Mouse (Mus musculus) embryonic facial prominence, embryonic 13.5 days (tissue): ENCODE measurements around the gene Gm42791. TPM values are rescaled to one million over a fixed set of nuclear protein-coding genes. Genes with fewer than 3 reads are reported as not detected.

Experiments used
- ATAC-seq: fragments of 200-750 bp; cut with Nextera tagmentation; 2 replicates; pipeline ENCODE4 v1.8.0; 2017; ENCODE audit warnings: low read depth; ENCODE audit not compliant: insufficient number of reproducible peaks, insufficient read depth, low FRiP score, low TSS enrichment
- H3K27ac ChIP-seq: fragments of 300-500 bp; sonication (generic); 2 replicates; pipeline ENCODE4 v1.5.1; 2015; ENCODE audit warnings: moderate library complexity, mild to moderate bottlenecking, inconsistent platforms
- H3K27me3 ChIP-seq: fragments of 300-500 bp; sonication (generic); 2 replicates; pipeline ENCODE4 v1.6.1; 2015; ENCODE audit warnings: mild to moderate bottlenecking, inconsistent platforms
- H3K36me3 ChIP-seq: fragments of 300-500 bp; sonication (generic); 2 replicates; pipeline ENCODE4 v1.6.1; 2015; ENCODE audit warnings: mild to moderate bottlenecking, inconsistent platforms
- H3K4me1 ChIP-seq: fragments of 300-500 bp; sonication (generic); 2 replicates; pipeline ENCODE4 v1.6.1; 2015; ENCODE audit warnings: inconsistent platforms
- H3K4me2 ChIP-seq: fragments of 300-500 bp; sonication (generic); 2 replicates; pipeline ENCODE4 v1.6.1; 2015; ENCODE audit warnings: moderate library complexity, mild to moderate bottlenecking, inconsistent platforms
- H3K4me3 ChIP-seq: fragments of 300-500 bp; sonication (generic); 2 replicates; pipeline ENCODE4 v1.5.1; 2015; ENCODE audit warnings: mild to moderate bottlenecking, inconsistent platforms
- H3K9ac ChIP-seq: fragments of 300-500 bp; sonication (generic); 2 replicates; pipeline ENCODE4 v1.6.1; 2015; ENCODE audit warnings: mild to moderate bottlenecking, inconsistent platforms
- H3K9me3 ChIP-seq: fragments of 300-500 bp; sonication (generic); 2 replicates; pipeline ENCODE4 v1.6.1; 2016; ENCODE audit warnings: inconsistent platforms
- WGBS: fragments of 180-500 bp; shearing (Covaris S2); methylation state at CpG from one replicate; pipeline ENCODE4 v1.1.7; 2015; ENCODE audit warnings: mixed read lengths; 5-methylcytosine and 5-hydroxymethylcytosine counted together
- polyA plus RNA-seq: library from polyadenylated mRNA; unstranded; fragments of >200 nt; fragmentation: Nextera tagmentation; extraction: Ambion mirVana; gene quantifications from 2 replicates; pipeline ENCODE4 v1.2.1, GENCODE M21; 2015

Gm42791 gene
- 1.6 and 2.4 TPM in 2 replicates for polyA plus RNA-seq

GRCm38 (mm10) chr5:148994706-148995414, at the start of gene Gm42791:
TSS of gene Gm42791 (minus strand) at chr5:148995147.
- peak within 1 kb of the TSS; percentile 99 for H3K27ac ChIP-seq
- peak within 1 kb of the TSS; percentile 52 for H3K4me3 ChIP-seq
- H3K9me3 ChIP-seq, result no peaks in the 10 kb centered on the region; the same call in none of the 2 replicates
- H3K4me2 ChIP-seq, result peak within 1 kb of the TSS; percentile 77
- peaks cover 27% of the 10 kb centered on the region for H3K4me1 ChIP-seq
- H3K27me3 ChIP-seq, result no peaks in the 10 kb centered on the region
- ATAC-seq, result peak; percentile 68; the same call in 1 of the 2 replicates
- peak within 1 kb of the TSS; percentile 82 for H3K9ac ChIP-seq
- under 1% methylated on average over 33 of the region's 33 CpGs for WGBS
- H3K36me3 ChIP-seq, result peaks cover 5% of the 10 kb centered on the region; the same call in 1 of the 2 replicates

- Histone ChIP-seq H3K4me1 (no peaks in the 10 kb centered on the region), H3K4me2 (no peak overlapping the region), H3K9ac (no peak overlapping the region), H3K27ac (no peak overlapping the region), H3K27me3 (no peaks in the 10 kb centered on the region), H3K36me3 (peaks cover 21% of the 10 kb centered on the region), H3K9me3 (no peaks in the 10 kb centered on the region), H3K4me3 (no peak overlapping the region)
- WGBS, result 79% methylated on average over 4 of the region's 4 CpGs
- ATAC-seq, result no peak
These were observed 49.1 kb upstream of the Gm42791 start for GRCm38 (mm10) chr5:149044067-149044466.

GRCm38 (mm10) chr5:149043240-149043639, 48.3 kb upstream of the Gm42791 start:
- H3K4me3 ChIP-seq, result no peak overlapping the region
- H3K9me3 ChIP-seq, result no peaks in the 10 kb centered on the region
- H3K9ac ChIP-seq, result no peak overlapping the region
- ATAC-seq, result no peak
- no peak overlapping the region for H3K4me2 ChIP-seq
- peaks cover 21% of the 10 kb centered on the region for H3K36me3 ChIP-seq
- 86% methylated on average over 6 of the region's 6 CpGs for WGBS
- H3K27ac ChIP-seq, result no peak overlapping the region
- H3K4me1 ChIP-seq, result no peaks in the 10 kb centered on the region
- H3K27me3 ChIP-seq, result no peaks in the 10 kb centered on the region

GRCm38 (mm10) chr5:149039825-149040224, 44.9 kb upstream of the Gm42791 start:
- H3K9ac ChIP-seq, result no peak overlapping the region
- H3K4me3 ChIP-seq, result no peak overlapping the region
- peaks cover 4% of the 10 kb centered on the region; the same call in 1 of the 2 replicates for H3K4me1 ChIP-seq
- no peaks in the 10 kb centered on the region for H3K36me3 ChIP-seq
- no peaks in the 10 kb centered on the region for H3K27me3 ChIP-seq
- no peak for ATAC-seq
- H3K27ac ChIP-seq, result no peak overlapping the region
- H3K4me2 ChIP-seq, result no peak overlapping the region
- H3K9me3 ChIP-seq, result peaks cover 5% of the 10 kb centered on the region; the same call in 1 of the 2 replicates
- WGBS, result 90% methylated on average over 5 of the region's 5 CpGs

- WGBS, result 21% methylated on average over 10 of the region's 10 CpGs
- Histone ChIP-seq H3K27me3 (no peaks in the 10 kb centered on the region), H3K4me2 (peak overlapping the region; percentile 24; the same call in 1 of the 2 replicates), H3K9me3 (peaks cover 5% of the 10 kb centered on the region; the same call in 1 of the 2 replicates), H3K4me3 (no peak overlapping the region), H3K9ac (no peak overlapping the region), H3K27ac (no peak overlapping the region), H3K36me3 (no peaks in the 10 kb centered on the region), H3K4me1 (peaks cover 4% of the 10 kb centered on the region; the same call in 1 of the 2 replicates)
- ATAC-seq, result no peak
These were observed 42.8 kb upstream of the Gm42791 start for GRCm38 (mm10) chr5:149037729-149038128.

- peaks cover 5% of the 10 kb centered on the region; the same call in 1 of the 2 replicates for H3K9me3 ChIP-seq
- no peak overlapping the region; the same call in 1 of the 2 replicates for H3K27ac ChIP-seq
- no peaks in the 10 kb centered on the region for H3K27me3 ChIP-seq
- ATAC-seq, result no peak
- peaks cover 6% of the 10 kb centered on the region for H3K4me1 ChIP-seq
- no peak overlapping the region for H3K4me3 ChIP-seq
- no peak overlapping the region for H3K9ac ChIP-seq
- no peaks in the 10 kb centered on the region for H3K36me3 ChIP-seq
- H3K4me2 ChIP-seq, result no peak overlapping the region
- 87% methylated on average over 3 of the region's 3 CpGs for WGBS
These were observed 42.0 kb upstream of the Gm42791 start for GRCm38 (mm10) chr5:149036920-149037319.

- H3K4me3 ChIP-seq, result no peak overlapping the region
- no peak overlapping the region for H3K9ac ChIP-seq
- no peak for ATAC-seq
- H3K9me3 ChIP-seq, result peaks cover 5% of the 10 kb centered on the region; the same call in 1 of the 2 replicates
- peaks cover 32% of the 10 kb centered on the region for H3K4me1 ChIP-seq
- H3K27me3 ChIP-seq, result no peaks in the 10 kb centered on the region
- 97% methylated on average over 4 of the region's 4 CpGs for WGBS
- H3K4me2 ChIP-seq, result no peak overlapping the region
- H3K27ac ChIP-seq, result no peak overlapping the region
- H3K36me3 ChIP-seq, result no peaks in the 10 kb centered on the region
These were observed 37.5 kb upstream of the Gm42791 start for GRCm38 (mm10) chr5:149032438-149032837.

GRCm38 (mm10) chr5:149031199-149031750, 36.3 kb upstream of the Gm42791 start:
- ATAC-seq, result peak; percentile 70
- H3K27ac ChIP-seq, result peak overlapping the region; percentile 90
- H3K4me1 ChIP-seq, result peaks cover 32% of the 10 kb centered on the region
- peak overlapping the region; percentile 44 for H3K4me3 ChIP-seq
- 3% methylated on average over 30 of the region's 30 CpGs for WGBS
- no peaks in the 10 kb centered on the region for H3K9me3 ChIP-seq
- peak overlapping the region; percentile 73 for H3K9ac ChIP-seq
- H3K36me3 ChIP-seq, result no peaks in the 10 kb centered on the region
- no peaks in the 10 kb centered on the region for H3K27me3 ChIP-seq
- H3K4me2 ChIP-seq, result peak overlapping the region; percentile 71

GRCm38 (mm10) chr5:149030103-149030502, 35.2 kb upstream of the Gm42791 start:
- Histone ChIP-seq H3K36me3 (no peaks in the 10 kb centered on the region), H3K9me3 (no peaks in the 10 kb centered on the region), H3K4me1 (peaks cover 32% of the 10 kb centered on the region), H3K27me3 (no peaks in the 10 kb centered on the region), H3K27ac (peak overlapping the region; percentile 90), H3K4me3 (no peak overlapping the region), H3K9ac (0 out of 2 replicates have a peak overlapping the region, but pooled peaks have one; percentile 40), H3K4me2 (no peak overlapping the region)
- 50% methylated on average over 2 of the region's 2 CpGs for WGBS
- ATAC-seq, result no peak

GRCm38 (mm10) chr5:149028394-149028793, 33.4 kb upstream of the Gm42791 start:
- H3K36me3 ChIP-seq, result no peaks in the 10 kb centered on the region
- peaks cover 32% of the 10 kb centered on the region for H3K4me1 ChIP-seq
- H3K4me3 ChIP-seq, result no peak overlapping the region
- H3K9ac ChIP-seq, result no peak overlapping the region
- WGBS, result 80% methylated on average over 5 of the region's 5 CpGs
- no peak overlapping the region for H3K27ac ChIP-seq
- no peaks in the 10 kb centered on the region for H3K27me3 ChIP-seq
- no peak for ATAC-seq
- no peaks in the 10 kb centered on the region for H3K9me3 ChIP-seq
- no peak overlapping the region for H3K4me2 ChIP-seq

- no peak overlapping the region for H3K27ac ChIP-seq
- H3K36me3 ChIP-seq, result no peaks in the 10 kb centered on the region
- 80% methylated on average over 8 of the region's 8 CpGs for WGBS
- no peak overlapping the region for H3K9ac ChIP-seq
- no peaks in the 10 kb centered on the region for H3K27me3 ChIP-seq
- H3K4me2 ChIP-seq, result no peak overlapping the region
- no peak overlapping the region for H3K4me3 ChIP-seq
- no peak for ATAC-seq
- no peaks in the 10 kb centered on the region for H3K9me3 ChIP-seq
- peaks cover 32% of the 10 kb centered on the region for H3K4me1 ChIP-seq
These were observed 32.4 kb upstream of the Gm42791 start for GRCm38 (mm10) chr5:149027389-149027788.

GRCm38 (mm10) chr5:149021120-149021519, 26.2 kb upstream of the Gm42791 start:
- no peak for ATAC-seq
- 52% methylated on average over 7 of the region's 7 CpGs for WGBS
- peak overlapping the region; percentile 37; the same call in 1 of the 2 replicates for H3K4me2 ChIP-seq

More at GRCm38 (mm10) chr5:149021120-149021519, 26.2 kb upstream of the Gm42791 start:
- no peaks in the 10 kb centered on the region for H3K27me3 ChIP-seq
- no peak overlapping the region for H3K27ac ChIP-seq
- H3K4me3 ChIP-seq, result no peak overlapping the region
- H3K4me1 ChIP-seq, result peaks cover 6% of the 10 kb centered on the region; the same call in 1 of the 2 replicates
- H3K9me3 ChIP-seq, result no peaks in the 10 kb centered on the region
- no peak overlapping the region for H3K9ac ChIP-seq
- H3K36me3 ChIP-seq, result no peaks in the 10 kb centered on the region
